Mouse (Mus musculus) duodenum, adult 2 months (tissue): Measurements from ENCODE around the gene Tmem186. TPM values are rescaled to one million over a fixed set of nuclear protein-coding genes. Genes with fewer than 3 reads are reported as not detected.

Source experiments
- polyA plus RNA-seq: library from polyadenylated mRNA; depleted of rRNA; stranded (reverse); fragments of >200 nt; gene quantifications from 2 replicates; pipeline ENCODE4 v1.2.3, GENCODE M21; 2012; ENCODE audit warnings: low replicate concordance; rRNA removed

Gene Tmem186
- 6.6 and 10.4 TPM in 2 replicates for polyA plus RNA-seq

GRCm38 (mm10) chr16:8637217-8638051 lies at the start of gene Tmem186, which contains the start of gene Pmm2:
Gene Tmem186 (minus strand): TSS chr16:8637712.
Gene Pmm2 (plus strand): TSS chr16:8637674.

DNA sequence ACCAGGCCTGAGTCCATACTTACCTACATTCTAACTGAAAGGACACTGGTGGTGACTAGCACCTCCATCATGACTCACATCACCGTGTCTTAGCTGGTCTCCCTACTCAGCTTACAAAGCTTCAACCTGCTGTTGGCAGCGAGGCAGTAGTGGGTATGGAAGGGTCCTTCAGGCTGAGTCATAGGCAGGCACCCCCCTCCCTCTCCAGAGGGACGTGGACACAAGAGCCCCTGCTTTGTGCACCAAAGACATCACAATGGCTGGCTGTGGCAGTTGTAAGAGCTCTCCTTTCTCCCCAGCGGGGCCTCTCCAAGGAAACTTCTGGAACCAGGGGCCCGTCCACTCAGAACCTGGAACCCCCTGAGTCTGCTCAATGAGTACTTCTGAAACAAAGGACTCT lies 43.0 kb upstream of the Tmem186 start, which contains the start of gene Gm5767:
Gm5767 (plus strand) TSS at position 301 of the 400 bp plus-strand sequence.

DNA sequence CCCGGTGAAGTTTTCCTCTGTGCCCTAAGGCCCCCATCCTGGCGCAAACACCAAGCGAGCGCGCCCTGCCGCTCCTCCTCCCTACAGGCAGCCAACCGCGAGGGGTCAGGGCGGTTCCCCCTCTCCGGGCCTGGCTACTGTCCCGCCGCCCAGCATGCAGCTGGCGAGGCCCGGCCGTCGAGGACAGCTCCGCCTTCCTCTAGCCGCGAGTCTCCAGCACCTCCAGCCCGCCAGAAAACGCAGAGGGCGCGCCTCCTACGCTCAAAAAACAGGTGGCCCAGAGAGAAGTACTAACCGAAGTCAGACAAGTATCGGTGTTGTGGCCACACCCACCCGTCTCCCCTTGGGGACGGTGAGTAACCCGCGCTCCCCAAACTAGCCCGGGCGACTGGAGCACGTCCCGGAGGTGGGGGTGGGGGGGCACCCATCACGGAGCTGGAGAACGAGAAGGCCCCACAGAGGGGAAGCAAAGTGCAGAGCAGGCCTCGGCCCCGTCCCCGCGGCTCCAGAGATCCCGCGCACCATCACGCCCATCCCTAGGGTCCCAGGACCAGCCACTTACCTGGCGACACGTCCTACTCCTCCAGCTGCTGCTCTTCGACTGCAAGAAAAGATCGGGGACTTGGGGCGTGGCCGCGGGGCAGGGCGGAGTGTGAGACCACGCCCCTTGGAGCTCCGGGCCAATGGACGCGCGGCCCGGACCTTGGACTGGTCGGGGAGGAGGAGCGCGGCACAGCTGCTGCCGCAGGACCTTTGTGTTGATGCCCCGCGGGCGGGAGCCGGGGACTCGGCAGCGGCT lies 34.2 kb upstream of the Tmem186 start, which contains the start of gene Carhsp1:
Carhsp1 (minus strand) TSS at position 605 of the 799 bp plus-strand sequence.

Other genes starting within 250 kb of the Tmem186 start
- not detected in 2 replicates for gene Tmem114, start 212.6 kb downstream of the Tmem186 start, polyA plus RNA-seq
- 6.6 and 11.4 TPM in 2 replicates for gene Mettl22, start 166.9 kb downstream of the Tmem186 start, polyA plus RNA-seq
- gene Abat, start 124.3 kb downstream of the Tmem186 start, polyA plus RNA-seq: 13.9 and 14.2 TPM in 2 replicates
- gene Pmm2, start within 50 bp of the Tmem186 start, polyA plus RNA-seq: 221 and 282 TPM in 2 replicates
- gene Carhsp1, start 34.4 kb upstream of the Tmem186 start, polyA plus RNA-seq: 78.5 and 171 TPM in 2 replicates
- gene Gm5767, start 43.1 kb upstream of the Tmem186 start, polyA plus RNA-seq: 0.54 and 0.81 TPM in 2 replicates
- gene Usp7, start 154.6 kb upstream of the Tmem186 start, polyA plus RNA-seq: 6.3 and 6.8 TPM in 2 replicates
- 5.1 and 8.1 TPM in 2 replicates for gene 1810013L24Rik, start 192.4 kb upstream of the Tmem186 start, polyA plus RNA-seq